In the genomic region with DNA sequence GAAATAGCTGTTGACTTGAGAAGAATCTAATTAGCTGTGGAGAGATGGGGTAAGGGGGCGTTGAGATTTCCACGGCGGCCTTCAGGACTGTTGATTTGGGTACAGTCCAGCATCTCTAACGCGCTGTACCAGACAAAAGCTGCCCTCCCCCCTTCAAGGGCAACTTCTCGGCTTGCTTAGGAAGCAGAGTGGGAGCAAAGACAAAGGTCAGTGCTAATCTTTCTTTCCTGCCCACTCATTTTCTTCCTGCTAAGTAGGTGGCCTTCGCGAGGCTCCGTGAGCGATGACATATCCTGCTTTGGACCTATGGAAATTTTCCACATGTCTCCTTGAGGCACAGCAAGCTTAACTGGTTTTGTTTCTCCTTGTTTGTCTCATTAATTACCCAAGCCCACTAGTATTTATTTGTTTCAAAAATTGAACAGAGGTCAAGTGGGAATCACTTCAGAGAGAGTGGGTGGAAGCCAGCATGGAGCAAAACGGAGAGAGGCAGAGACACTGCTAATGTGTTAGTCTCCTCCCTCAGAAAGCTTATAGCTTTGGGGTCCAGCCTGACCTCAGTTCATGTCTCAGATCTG, we compare ENCODE assay signal across 10 mouse cellular contexts. TPM values are rescaled to one million over a fixed set of nuclear protein-coding genes. Genes with fewer than 3 reads are reported as not detected.
DNase-seq lines count a peak whose midpoint lies in the region; TF ChIP-seq lines count a peak whose summit lies in the region.
"Had no signal": no experiment of that assay in that cellular context is flagged by ENCODE, and none has a peak within 500 bp of the region (broad histone marks: within the 10 kb centered on the region; RNA-seq: fewer than 3 reads in every experiment).

No protein-coding gene starts in this region.

- H3K4me1 ChIP-seq in liver, adult 2 months (ENCODE audit: control insufficient read depth, insufficient read depth, low read length), result peaks cover 1% of the 10 kb centered on the region; the same call in 1 of the 2 replicates
- H3K4me1 ChIP-seq in small intestine, adult 2 months (ENCODE audit: control insufficient read depth, insufficient read depth, insufficient read length, low read length), result no peaks in the 10 kb centered on the region

- TF ChIP-seq POLR2A in liver, adult 2 months (IDR thresholded peaks at IDR 0.05; ENCODE audit: extremely low read depth, insufficient read depth, low read length), result no peak
- TF ChIP-seq POLR2A in small intestine, adult 2 months (IDR thresholded peaks at IDR 0.05; ENCODE audit: low read depth, low read length), result no peak

- WGBS in liver, adult 2 months, result 60% methylated on average over 11 of the region's 11 CpGs
- 50% methylated on average over 11 of the region's 11 CpGs for WGBS in small intestine, adult 2 months

- no peaks in the 10 kb centered on the region for H3K27me3 ChIP-seq in liver, adult 2 months (ENCODE audit: control insufficient read depth, insufficient read depth, low read length)
- H3K27me3 ChIP-seq in small intestine, adult 2 months (ENCODE audit: control insufficient read depth, insufficient read depth, low read length), result no peaks in the 10 kb centered on the region
- H3K27me3 ChIP-seq: embryonic facial prominence, embryonic 13.5 days had no signal

- H3K9ac ChIP-seq in liver, adult 2 months (ENCODE audit: low read depth, low read length), result no peak overlapping the region
- H3K9ac ChIP-seq: embryonic facial prominence, embryonic 13.5 days had no signal

- H3K36me3 ChIP-seq in liver, adult 2 months (ENCODE audit: control insufficient read depth, insufficient read depth, low read length), result no peaks in the 10 kb centered on the region
- H3K36me3 ChIP-seq in small intestine, adult 2 months (ENCODE audit: control insufficient read depth, insufficient read depth, low read length), result no peaks in the 10 kb centered on the region

- H3K79me2 ChIP-seq in liver, adult 2 months (ENCODE audit: control insufficient read depth, insufficient read depth, low read length), result no peaks in the 10 kb centered on the region

- TF ChIP-seq CTCF in liver, adult 2 months (IDR thresholded peaks at IDR 0.05; ENCODE audit: low read depth, low read length), result no peak
- no peak for TF ChIP-seq CTCF in small intestine, adult 2 months (IDR thresholded peaks at IDR 0.05; ENCODE audit: extremely low read depth, insufficient read length, insufficient replicate concordance, low read depth, low read length)

- DNase-seq in embryo, embryonic 11 days, result peak; percentile 40
- DNase-seq in embryo, embryonic 9.5 days (ENCODE audit: extremely low spot score), result no peak
- DNase-seq in liver, adult 2 months (ENCODE audit: extremely low read depth, low read depth, low spot score), result peak; percentile 17
- DNase-seq in liver, result no peak
- peak; percentile 25 for DNase-seq in heart, postnatal 4 days
- DNase-seq in thymus, postnatal 4 days, result no peak
- no peak for DNase-seq in yolk sac, embryonic 10.5 days (ENCODE audit: low spot score)
- DNase-seq: gastrocnemius, postnatal 10 days had no signal

- H3K4me3 ChIP-seq in liver, adult 2 months (ENCODE audit: insufficient read depth, low read depth, low read length), result no peak overlapping the region
- H3K4me3 ChIP-seq in small intestine, adult 2 months (ENCODE audit: low read depth, low read length), result no peak overlapping the region
- H3K4me3 ChIP-seq: embryonic facial prominence, embryonic 13.5 days had no signal

- H3K27ac ChIP-seq in liver, adult 2 months (replicated peaks; ENCODE audit: insufficient read depth, low read depth, low read length), result peak overlapping the region; percentile 61
- H3K27ac ChIP-seq in small intestine, adult 2 months (ENCODE audit: insufficient read depth, low read depth, low read length), result 0 out of 2 replicates have a peak overlapping the region, but pooled peaks have one; percentile 16
- H3K27ac ChIP-seq: embryonic facial prominence, embryonic 13.5 days had no signal

RNA-seq across cellular contexts. Expression of a gene that starts 25.2 kb away (rescaled TPM):
- 2.2 and 2.8 TPM in 2 replicates for total RNA-seq in liver, adult 2 months (2014; rRNA removed)
- polyA plus RNA-seq in liver, adult 2 months (2012; rRNA removed), result 1.3 and 2.2 TPM in 2 replicates
- total RNA-seq in heart, postnatal 4 days (2021), result 1 to 10 TPM; 7.0 to 9.1 TPM
- polyA plus RNA-seq in small intestine, adult 2 months (2012; rRNA removed), result 2.1 and 3.4 TPM in 2 replicates

Comparison
In these comparisons a context has a peak if more than half of its experiments do, and no peak if none do; other contexts are left out.
1. DNase-seq: peak in embryo, embryonic 11 days (single experiment), liver, adult 2 months (single experiment) and heart, postnatal 4 days (single experiment); none in embryo, embryonic 9.5 days (single experiment), liver (single experiment), thymus, postnatal 4 days (single experiment) and yolk sac, embryonic 10.5 days (single experiment).